Mouse (Mus musculus) right cerebral cortex, adult 2 months (tissue): ENCODE measurements around the gene Abcb9.

Source experiments
- DNase-seq, 2 experiments: peaks; one replicate each; pipeline ENCODE4 v3.0.0; 2021 to 2022; ENCODE audit warnings: low spot score in 2 of 2

The Abcb9 gene

GRCm38 (mm10) chr5:124032001-124032508 is 63.5 kb downstream of the Abcb9 start, which contains the start of gene Vps37b:
Gene Vps37b (minus strand): TSS chr5:124032270.
- peak; percentile 92 to 93 for DNase-seq

GRCm38 (mm10) chr5:124031068-124031955 is 64.3 kb downstream of the Abcb9 start:
- DNase-seq = no peak

GRCm38 (mm10) chr5:124030386-124031067 is 65.1 kb downstream of the Abcb9 start:
- no peak for DNase-seq

DNA sequence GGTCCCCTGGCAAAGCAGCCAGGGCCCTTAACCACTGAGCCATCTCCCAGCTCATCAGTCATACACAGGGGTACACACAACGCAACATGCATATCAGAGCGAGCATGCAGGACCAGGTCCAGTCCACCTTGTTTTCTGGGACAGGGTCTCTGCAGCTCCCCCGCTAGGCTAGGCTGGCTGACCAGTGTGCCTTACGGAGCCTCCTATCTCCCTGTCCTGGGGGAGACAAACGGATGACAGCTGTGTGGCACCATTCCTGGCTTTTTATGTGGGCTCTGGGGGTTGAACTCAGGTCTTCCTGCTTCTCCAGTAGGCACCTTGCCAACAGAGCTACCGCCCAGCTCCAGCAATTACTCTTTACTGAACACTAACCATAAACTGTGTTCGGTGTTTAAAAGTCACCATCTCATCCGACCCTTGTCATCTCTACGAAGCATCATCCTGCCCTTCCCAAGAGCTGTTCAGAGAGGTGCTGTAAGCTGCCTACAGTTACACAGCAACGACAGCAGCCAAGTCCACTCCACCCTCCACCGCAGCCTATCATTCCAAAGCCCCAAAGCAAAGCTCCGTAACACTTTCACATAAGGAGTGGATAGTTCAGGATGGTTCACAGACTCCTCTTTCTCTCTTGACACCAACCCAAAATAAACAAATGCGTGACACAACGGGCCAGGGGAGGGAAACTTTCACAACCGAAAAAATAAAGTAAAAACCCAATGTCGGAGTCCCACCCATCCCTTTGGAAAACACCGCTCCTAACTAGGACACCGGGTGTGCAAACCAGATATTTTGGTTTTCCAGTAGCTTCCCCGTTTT is 66.2 kb downstream of the Abcb9 start:
- DNase-seq = no peak

- DNase-seq = no peak
Observed at GRCm38 (mm10) chr5:124028680-124029079, 66.9 kb downstream of the Abcb9 start.

DNA sequence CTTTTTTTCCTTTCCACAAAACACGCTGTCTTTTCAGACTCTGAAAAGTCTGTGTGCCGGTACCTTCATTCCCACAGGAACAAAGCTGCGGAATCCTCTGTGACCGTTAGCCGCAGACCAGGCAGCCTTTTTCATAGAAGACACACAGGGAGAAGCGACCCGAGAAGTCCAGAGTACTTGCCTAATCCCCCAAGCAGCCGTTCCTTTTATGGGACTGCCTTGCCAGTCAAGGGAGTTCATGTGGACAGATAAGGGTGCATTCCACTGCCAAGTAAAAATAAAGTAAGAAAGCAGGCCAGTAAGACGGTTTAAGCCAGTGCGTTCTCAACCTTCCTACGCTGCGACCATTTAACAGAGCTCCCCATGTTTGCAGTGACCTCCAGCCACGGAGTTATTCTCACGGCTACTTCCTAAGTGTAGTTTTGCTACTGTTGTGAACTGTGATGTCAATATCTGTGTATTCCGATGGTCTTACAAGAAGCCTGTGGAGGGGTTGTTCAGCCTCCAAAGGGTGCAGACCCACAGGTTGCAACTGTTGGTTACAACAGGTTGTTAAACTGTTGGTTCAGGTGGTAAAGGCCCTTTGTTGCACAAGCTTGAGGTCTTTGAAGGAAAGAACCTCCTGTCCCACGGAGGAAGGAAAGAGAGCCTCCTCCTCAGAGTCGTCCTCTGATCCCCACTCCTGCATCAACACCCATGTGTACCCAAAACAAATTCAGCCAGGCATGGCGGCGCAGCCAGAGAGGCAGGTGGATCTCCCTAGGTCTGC is 67.7 kb downstream of the Abcb9 start:
- DNase-seq = no peak

GRCm38 (mm10) chr5:124026568-124026967 is 69.0 kb downstream of the Abcb9 start:
- DNase-seq = no peak

- no peak for DNase-seq
Observed at GRCm38 (mm10) chr5:124025587-124026441, 69.8 kb downstream of the Abcb9 start.

- DNase-seq = no peak
Observed at GRCm38 (mm10) chr5:124025146-124025545, 70.5 kb downstream of the Abcb9 start.

- DNase-seq = no peak
Observed at GRCm38 (mm10) chr5:124024677-124025076, 70.9 kb downstream of the Abcb9 start.

- peak in 1 of 2 experiments; percentile 31 for DNase-seq
Observed at GRCm38 (mm10) chr5:124022365-124022764, 73.2 kb downstream of the Abcb9 start.

DNA sequence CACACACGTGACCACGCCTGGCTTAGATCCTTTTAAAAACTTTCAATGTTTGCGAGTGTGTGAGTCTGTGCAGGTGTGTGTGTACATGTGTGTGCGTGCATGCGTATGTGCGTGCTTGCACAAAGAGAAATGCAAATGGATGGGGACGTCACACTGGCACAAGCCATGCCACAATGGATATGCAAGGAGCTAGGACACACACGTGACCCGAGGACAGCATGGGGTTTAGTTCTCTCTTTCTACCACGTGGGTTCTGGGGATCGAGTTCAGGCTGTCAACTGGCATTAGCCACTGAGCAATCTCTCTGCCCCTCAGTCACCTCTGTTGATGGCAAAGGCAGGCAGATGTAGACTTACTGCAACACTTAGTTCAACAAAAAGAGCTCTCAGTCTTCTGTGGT is 73.9 kb downstream of the Abcb9 start:
- DNase-seq = peak in 1 of 2 experiments; percentile 3

DNA sequence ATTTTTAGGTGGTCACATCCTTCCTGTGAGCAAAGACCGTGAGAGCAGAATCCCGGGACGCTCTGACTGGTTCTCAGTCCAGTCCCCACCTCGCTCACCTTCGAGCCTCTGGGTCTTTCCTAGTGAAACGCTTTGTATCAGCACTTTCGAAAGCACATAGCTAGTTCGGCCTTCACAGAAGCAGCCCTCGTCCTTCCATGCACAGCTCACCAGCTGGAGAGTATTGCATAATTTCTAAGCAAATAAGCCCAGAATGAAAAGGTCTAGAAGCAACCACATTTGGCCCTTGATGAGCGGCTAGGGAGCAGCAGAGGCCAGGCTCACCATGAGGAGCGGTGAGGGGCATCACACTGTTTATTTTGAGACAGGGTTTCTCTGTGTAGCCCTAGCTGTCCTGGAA is 74.5 kb downstream of the Abcb9 start:
- DNase-seq = peak in 1 of 2 experiments; percentile 13

GRCm38 (mm10) chr5:124019348-124020216 is 76.0 kb downstream of the Abcb9 start:
- DNase-seq = peak; percentile 89 to 91

- DNase-seq = no peak
Observed at GRCm38 (mm10) chr5:124018651-124019050, 76.9 kb downstream of the Abcb9 start.

GRCm38 (mm10) chr5:124017941-124018340 is 77.7 kb downstream of the Abcb9 start:
- no peak for DNase-seq

GRCm38 (mm10) chr5:124016291-124016821 is 79.2 kb downstream of the Abcb9 start:
- no peak for DNase-seq

DNA sequence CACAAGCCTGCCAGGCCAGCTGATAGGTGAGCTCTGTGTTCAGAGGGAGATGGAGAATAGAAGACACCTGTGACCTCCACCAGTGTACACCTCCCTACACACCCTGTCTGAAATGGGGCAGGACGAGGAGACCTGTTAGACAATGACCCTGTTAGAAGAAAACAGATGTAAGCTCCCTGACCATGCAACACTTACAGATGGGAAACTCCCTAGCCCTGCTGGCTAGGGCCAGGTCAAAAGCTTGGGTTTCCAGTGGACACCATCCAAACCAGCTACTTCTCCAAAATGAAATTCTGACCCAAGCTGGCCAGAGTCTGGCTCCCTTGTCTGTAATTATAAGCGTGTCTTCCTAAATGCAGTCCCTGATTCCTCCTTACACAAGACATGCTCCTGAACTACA is 79.9 kb downstream of the Abcb9 start:
- DNase-seq = no peak

DNA sequence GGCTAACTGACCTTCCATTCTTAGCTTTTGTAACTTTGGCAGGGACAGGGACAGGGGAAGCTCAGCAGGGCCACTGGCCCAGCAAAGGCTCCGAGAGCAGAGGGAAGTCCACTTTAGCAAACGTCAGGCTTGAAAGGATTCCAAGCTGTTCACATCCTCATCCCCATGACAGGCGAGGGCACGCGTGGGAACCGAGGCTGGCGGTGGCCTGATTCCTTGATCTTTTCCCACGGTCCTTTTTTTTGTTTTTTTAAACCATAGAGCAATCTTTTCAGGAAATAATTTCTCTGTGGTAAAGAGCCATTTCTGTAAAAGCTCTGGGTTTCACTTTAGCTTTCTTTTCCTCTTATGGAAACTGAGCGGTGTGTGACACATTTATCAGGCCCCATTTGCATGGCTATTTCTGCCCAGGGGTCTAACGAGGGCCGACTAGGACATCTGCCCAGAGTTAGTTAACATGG is 80.8 kb downstream of the Abcb9 start:
- no peak for DNase-seq
